Mouse (Mus musculus) myocyte (in vitro differentiated cells): ENCODE results near the gene Nmnat3. TPM values are rescaled to one million over a fixed set of nuclear protein-coding genes. Genes with fewer than 3 reads are reported as not detected.

Experiments
- H3K27me3 ChIP-seq: one replicate; pipeline ENCODE4 v1.6.1; 2011; ENCODE audit not compliant: control insufficient read depth, insufficient read depth, insufficient read length
- H3K36me3 ChIP-seq: one replicate; pipeline ENCODE4 v1.6.1; 2011; ENCODE audit not compliant: control insufficient read depth, insufficient read depth
- H3K4me2 ChIP-seq: one replicate; pipeline ENCODE4 v1.6.1; 2011; ENCODE audit warnings: low read depth, control low read depth
- H3K4me3 ChIP-seq: one replicate; pipeline ENCODE4 v1.5.1; 2011; ENCODE audit warnings: mild to moderate bottlenecking, control low read depth, moderate library complexity
- H3K79me2 ChIP-seq: one replicate; pipeline ENCODE4 v1.6.1; 2011; ENCODE audit not compliant: control insufficient read depth, insufficient read depth
- H3ac ChIP-seq: one replicate; pipeline ENCODE4 v1.6.1; 2011; ENCODE audit not compliant: control insufficient read depth, insufficient read length
- CEBPB ChIP-seq: IDR thresholded peaks from 2 replicates; pipeline ENCODE4 v1.6.1; 2011; ENCODE audit warnings: mild to moderate bottlenecking, moderate library complexity; ENCODE audit not compliant: poor library complexity, insufficient read depth, severe bottlenecking
- E2F4 ChIP-seq: IDR thresholded peaks from one replicate; pipeline ENCODE4 v1.6.1; 2011; ENCODE audit warnings: mild to moderate bottlenecking, control low read depth, moderate library complexity; ENCODE audit not compliant: insufficient read depth
- MAX ChIP-seq: IDR thresholded peaks from one replicate; pipeline ENCODE4 v1.6.1; 2011; ENCODE audit warnings: low read depth, mild to moderate bottlenecking, control low read depth
- MYOD1 ChIP-seq, 3 experiments: IDR thresholded peaks; one replicate each; pipeline ENCODE4 v1.6.1; 2011; ENCODE audit warnings: control low read depth in 2 of 3, low read depth in 2 of 3, mild to moderate bottlenecking in 2 of 3, moderate library complexity in 1 of 3; ENCODE audit not compliant: insufficient read length in 2 of 3, control insufficient read depth in 1 of 3
- MYOG ChIP-seq, 3 experiments: IDR thresholded peaks; one replicate each; pipeline ENCODE4 v1.6.1; 2011; ENCODE audit warnings: control low read depth in 2 of 3, low read depth in 2 of 3, mild to moderate bottlenecking in 2 of 3; ENCODE audit not compliant: insufficient read length in 2 of 3, control insufficient read depth in 1 of 3, insufficient read depth in 1 of 3
- POLR2A ChIP-seq: IDR thresholded peaks from one replicate; pipeline ENCODE4 v1.6.1; 2011; ENCODE audit warnings: low read depth, mild to moderate bottlenecking, control low read depth, moderate library complexity; ENCODE audit not compliant: insufficient read length
- POLR2AphosphoS2 ChIP-seq: IDR thresholded peaks from one replicate; pipeline ENCODE4 v1.6.1; 2011; ENCODE audit warnings: low read depth, control low read depth; ENCODE audit not compliant: insufficient read length
- REST ChIP-seq: IDR thresholded peaks from one replicate; pipeline ENCODE4 v1.6.1; 2011; ENCODE audit warnings: mild to moderate bottlenecking, control low read depth, moderate library complexity; ENCODE audit not compliant: insufficient read depth, insufficient read length
- SRF ChIP-seq: IDR thresholded peaks from one replicate; pipeline ENCODE4 v1.6.1; 2011; ENCODE audit warnings: low read depth; ENCODE audit not compliant: control insufficient read depth, insufficient read length
- TCF12 ChIP-seq: IDR thresholded peaks from one replicate; pipeline ENCODE4 v1.6.1; 2011; ENCODE audit warnings: mild to moderate bottlenecking, control low read depth; ENCODE audit not compliant: poor library complexity, insufficient read depth, severe bottlenecking
- TCF3 ChIP-seq: IDR thresholded peaks from one replicate; pipeline ENCODE4 v1.6.1; 2011; ENCODE audit warnings: low read depth, control low read depth; ENCODE audit not compliant: insufficient read length
- USF1 ChIP-seq: IDR thresholded peaks from one replicate; pipeline ENCODE4 v1.6.1; 2011; ENCODE audit warnings: low read depth, mild to moderate bottlenecking, control low read depth, moderate library complexity
- polyA plus RNA-seq: library from polyadenylated mRNA; unstranded; fragments of >200 nt; fragmentation: generic; extraction: Trizol; gene quantifications from one replicate; pipeline ENCODE4 v1.2.1, GENCODE M21; 2012; ENCODE audit warnings: missing spikeins

Gene Nmnat3
- polyA plus RNA-seq, 1 experiment: 1.3 TPM

DNA sequence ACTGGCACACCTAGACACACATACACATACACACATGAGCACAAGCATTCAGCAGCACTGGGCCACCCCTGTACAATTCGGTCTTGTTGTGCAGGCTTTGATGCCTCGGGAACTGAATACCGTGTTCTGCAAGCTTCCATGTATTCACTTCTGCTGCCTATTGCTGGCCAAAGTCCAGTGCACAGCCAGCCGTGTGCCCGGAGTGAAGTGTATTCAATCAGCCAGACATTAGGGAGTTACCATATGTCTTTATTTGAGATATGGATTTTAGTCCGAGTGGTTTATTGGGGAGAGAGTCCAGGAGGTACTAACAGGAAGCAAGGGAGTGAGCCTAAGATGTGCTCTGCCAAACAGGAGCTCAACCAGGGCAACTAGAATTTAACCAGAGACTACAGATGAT lies 19.8 kb downstream of the Nmnat3 start:
- Histone ChIP-seq H3K36me3 (no peaks in the 10 kb centered on the region), H3ac (no peak overlapping the region), H3K27me3 (no peaks in the 10 kb centered on the region), H3K4me2 (no peak overlapping the region), H3K4me3 (no peak overlapping the region), H3K79me2 (no peaks in the 10 kb centered on the region)
- TF ChIP-seq MYOD1 (IDR thresholded peaks at IDR 0.05; ENCODE audit: control insufficient read depth in 1 of 3, insufficient read length in 2 of 3, low read depth in 2 of 3): no peak
- TF ChIP-seq POLR2A: no peak
- TF ChIP-seq TCF12: no peak
- no peak for TF ChIP-seq E2F4
- TF ChIP-seq MYOG (IDR thresholded peaks at IDR 0.05; ENCODE audit: control insufficient read depth in 1 of 3, insufficient read depth in 1 of 3, insufficient read length in 2 of 3, low read depth in 2 of 3): no peak
- no peak for TF ChIP-seq USF1
- TF ChIP-seq TCF3: no peak
- no peak for TF ChIP-seq CEBPB
- no peak for TF ChIP-seq REST
- TF ChIP-seq SRF: no peak
- TF ChIP-seq POLR2AphosphoS2: no peak
- no peak for TF ChIP-seq MAX

DNA sequence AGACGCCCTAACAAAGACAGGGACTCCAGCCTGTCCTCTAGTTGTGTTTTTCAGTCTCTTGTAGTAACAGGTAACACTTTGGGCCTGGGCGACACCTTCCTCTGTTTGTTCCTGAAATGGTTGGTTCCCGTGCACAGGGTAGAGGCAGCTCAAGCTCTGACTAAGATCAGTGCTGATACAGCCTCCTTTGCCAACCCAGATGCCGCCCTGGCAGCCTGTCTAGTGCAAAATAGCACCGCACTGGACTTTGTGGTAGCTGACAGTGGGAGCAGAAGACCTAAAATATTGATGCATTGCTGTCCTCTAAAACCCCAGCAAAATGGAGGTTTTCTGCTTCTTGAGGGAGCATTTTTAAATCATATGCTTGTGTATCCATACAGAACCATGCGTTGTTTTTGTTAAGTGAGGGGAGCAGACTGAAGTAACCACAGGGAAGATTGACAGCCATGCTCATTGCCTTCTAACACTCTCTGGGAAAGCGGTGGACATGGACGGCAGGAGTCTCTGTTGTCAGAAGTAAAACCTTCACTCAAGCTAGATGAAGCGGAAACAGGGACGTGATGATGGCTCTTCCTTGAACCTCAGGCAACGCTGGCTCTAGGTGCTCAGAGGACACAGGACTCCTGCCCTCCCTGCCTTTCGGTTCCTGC lies 24.2 kb downstream of the Nmnat3 start:
- H3ac ChIP-seq: no peak overlapping the region
- TF ChIP-seq USF1: no peak
- no peak for TF ChIP-seq MYOG (IDR thresholded peaks at IDR 0.05; ENCODE audit: control insufficient read depth in 1 of 3, insufficient read depth in 1 of 3, insufficient read length in 2 of 3, low read depth in 2 of 3)
- TF ChIP-seq POLR2AphosphoS2: no peak
- TF ChIP-seq REST: no peak
- no peak for TF ChIP-seq MAX
- no peak for TF ChIP-seq TCF3
- TF ChIP-seq SRF: no peak
- no peak for TF ChIP-seq TCF12
- TF ChIP-seq E2F4: no peak
- H3K4me3 ChIP-seq: no peak overlapping the region
- no peaks in the 10 kb centered on the region for H3K36me3 ChIP-seq
- no peaks in the 10 kb centered on the region for H3K27me3 ChIP-seq
- no peaks in the 10 kb centered on the region for H3K79me2 ChIP-seq
- H3K4me2 ChIP-seq: no peak overlapping the region

DNA sequence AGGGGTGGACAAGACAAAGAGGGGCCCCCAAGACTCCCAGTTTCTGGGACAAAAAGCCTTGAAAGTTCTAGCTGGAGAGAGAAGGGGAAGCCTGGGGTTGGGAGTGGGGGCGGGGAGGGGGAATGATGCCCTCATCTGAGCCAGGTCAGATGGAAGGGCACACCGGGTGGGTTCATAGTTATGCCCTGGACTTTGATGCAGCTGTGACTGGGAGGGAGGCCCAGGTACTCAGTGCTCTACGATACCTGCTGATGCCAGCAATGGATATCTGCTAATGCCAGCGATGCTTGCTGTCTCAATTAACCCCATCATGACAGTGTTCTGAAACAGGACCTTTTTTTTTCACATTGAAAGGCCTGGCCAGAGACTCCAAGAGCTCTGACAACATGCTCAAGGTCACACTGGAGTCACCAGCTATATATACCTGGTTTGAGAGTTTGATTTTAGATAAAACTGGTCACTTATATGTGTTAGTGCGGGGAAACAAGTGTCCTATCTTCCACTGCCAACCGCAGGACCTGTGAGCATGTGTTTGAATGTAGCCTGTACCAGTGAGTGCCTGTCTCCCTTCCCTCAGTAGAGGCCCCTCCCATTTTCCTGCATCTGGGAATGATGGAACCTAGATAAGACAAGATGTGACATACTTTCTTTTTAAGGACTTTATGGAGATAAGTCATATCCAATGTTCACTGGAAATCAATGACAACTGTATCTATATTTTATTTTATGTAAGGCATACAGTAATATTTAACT lies 25.6 kb downstream of the Nmnat3 start:
- Histone ChIP-seq H3K27me3 (no peaks in the 10 kb centered on the region), H3K4me2 (no peak overlapping the region), H3K4me3 (no peak overlapping the region), H3K36me3 (no peaks in the 10 kb centered on the region), H3ac (no peak overlapping the region), H3K79me2 (no peaks in the 10 kb centered on the region)
- no peak for TF ChIP-seq SRF
- no peak for TF ChIP-seq MYOG (IDR thresholded peaks at IDR 0.05; ENCODE audit: control insufficient read depth in 1 of 3, insufficient read depth in 1 of 3, insufficient read length in 2 of 3, low read depth in 2 of 3)
- TF ChIP-seq USF1: no peak
- no peak for TF ChIP-seq REST
- TF ChIP-seq POLR2AphosphoS2: no peak
- TF ChIP-seq POLR2A: no peak
- no peak for TF ChIP-seq CEBPB

DNA sequence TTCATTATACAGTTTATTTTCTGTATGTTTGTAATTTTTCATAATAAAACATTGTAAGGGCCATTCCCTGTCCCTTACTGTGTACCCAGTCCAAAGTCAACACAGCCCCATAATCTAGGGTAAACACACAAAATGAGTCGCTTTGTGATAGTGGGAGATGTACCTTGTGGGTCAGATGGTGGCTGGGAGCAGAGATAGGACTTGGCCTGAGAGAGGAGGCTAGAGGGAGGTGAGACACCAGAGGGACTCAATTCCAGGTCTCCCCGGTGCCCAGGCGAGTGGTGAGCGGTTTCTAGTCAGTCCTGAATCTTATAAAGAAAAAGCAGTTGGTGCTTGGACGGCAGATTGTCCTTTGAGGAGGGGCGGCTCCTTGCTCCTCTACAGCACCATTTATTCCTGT lies 26.4 kb downstream of the Nmnat3 start:
- Histone ChIP-seq H3K79me2 (no peaks in the 10 kb centered on the region), H3ac (no peak overlapping the region), H3K27me3 (no peaks in the 10 kb centered on the region), H3K36me3 (no peaks in the 10 kb centered on the region), H3K4me3 (no peak overlapping the region), H3K4me2 (peak overlapping the region; percentile 70)
- TF ChIP-seq MYOG (IDR thresholded peaks at IDR 0.05; ENCODE audit: control insufficient read depth in 1 of 3, insufficient read depth in 1 of 3, insufficient read length in 2 of 3, low read depth in 2 of 3): no peak
- TF ChIP-seq TCF3: no peak
- no peak for TF ChIP-seq MYOD1 (IDR thresholded peaks at IDR 0.05; ENCODE audit: control insufficient read depth in 1 of 3, insufficient read length in 2 of 3, low read depth in 2 of 3)
- no peak for TF ChIP-seq CEBPB
- TF ChIP-seq USF1: no peak
- TF ChIP-seq MAX: no peak
- TF ChIP-seq E2F4: no peak
- TF ChIP-seq REST: no peak
- TF ChIP-seq SRF: no peak
- no peak for TF ChIP-seq POLR2AphosphoS2
- no peak for TF ChIP-seq POLR2A
- TF ChIP-seq TCF12: no peak
